Mouse (Mus musculus) yolk sac, embryonic 10.5 days (tissue): ENCODE data around the gene Smap2.
"Not testable (repeated sequence)": the region's sequence is repeated elsewhere in the genome, so short reads cannot be mapped to it uniquely, and the experiment has no call there.

Source experiments
- DNase-seq: peaks from one replicate; pipeline ENCODE4 v3.0.0-alpha.2; 2017; ENCODE audit warnings: low spot score

Smap2 gene

DNA sequence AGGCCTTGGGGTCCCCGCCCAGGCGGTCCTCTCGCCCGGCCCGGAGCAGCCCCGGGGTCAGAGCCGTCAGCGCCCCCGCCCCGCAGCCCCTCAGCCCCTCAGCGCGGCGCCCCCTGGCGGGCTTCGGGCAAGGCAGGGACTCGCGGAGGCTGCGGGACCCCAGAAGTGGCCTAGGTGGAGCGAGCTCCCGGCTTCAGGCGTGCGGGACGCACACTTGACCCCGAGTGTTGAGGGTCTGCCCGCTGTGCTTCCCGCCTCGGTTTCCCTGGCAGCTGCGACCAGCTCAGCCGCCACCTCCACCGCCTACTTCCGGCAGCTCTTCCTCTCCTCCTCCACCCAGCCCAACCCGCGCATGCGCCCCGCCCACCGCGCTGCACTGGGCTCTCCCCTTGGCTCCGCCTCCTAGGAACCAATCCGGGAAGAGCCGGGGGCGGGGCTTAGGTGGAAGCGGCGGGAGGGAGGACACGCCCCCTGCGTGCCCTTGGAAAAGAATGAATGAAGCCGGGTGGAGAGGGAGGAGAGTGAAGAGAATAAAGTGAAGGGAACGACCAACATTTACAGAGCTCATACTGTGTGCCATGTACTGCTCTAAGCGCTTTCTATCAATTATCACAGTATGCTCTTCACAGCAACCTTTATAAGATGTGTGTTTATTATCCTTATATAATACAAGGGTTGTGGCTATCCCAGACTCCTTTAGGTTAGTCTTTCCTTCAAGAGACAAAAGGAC is at the start of gene Smap2:
Gene Smap2, minus strand, starts transcription at position 320 of the 730 bp plus-strand sequence.
- peak; percentile 98 for DNase-seq

DNA sequence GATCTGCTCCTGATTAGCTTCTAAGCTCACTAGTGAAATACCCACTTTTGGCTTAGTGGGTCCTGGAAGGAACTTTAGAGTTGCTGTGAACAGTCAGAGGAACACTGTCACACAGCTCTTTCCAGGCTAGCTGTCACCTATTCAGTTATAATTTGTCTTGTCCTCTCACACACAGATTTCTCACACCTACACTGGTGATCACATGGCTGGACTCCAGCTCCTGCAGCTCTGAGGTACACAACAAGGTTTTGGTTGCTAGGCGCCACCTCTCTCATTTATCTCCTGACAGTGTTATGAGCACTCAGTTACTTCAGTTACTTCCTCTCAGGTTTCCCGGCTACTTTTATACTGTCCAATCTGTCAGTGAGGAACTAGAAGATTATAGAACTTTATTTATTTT is 48.3 kb upstream of the Smap2 start:
- DNase-seq, result no peak

DNA sequence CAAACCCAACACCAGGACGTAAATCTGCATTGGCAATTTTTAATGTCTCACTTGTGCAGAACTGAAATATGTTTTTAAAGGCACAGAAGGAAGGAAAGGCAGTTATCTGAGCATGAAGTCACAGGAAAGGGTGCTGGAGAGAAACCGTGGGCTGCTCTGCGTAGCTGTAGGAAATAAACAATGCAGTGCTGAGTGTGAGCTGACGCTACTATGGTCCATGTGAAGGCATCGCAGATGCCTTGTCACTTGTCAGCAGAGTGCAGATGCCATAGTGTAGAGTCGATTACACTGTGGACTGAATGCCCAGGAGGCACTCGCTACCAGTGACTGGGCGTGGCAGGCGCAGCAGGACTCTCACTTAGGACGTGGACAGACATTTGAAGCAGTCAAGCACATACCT is 42.2 kb upstream of the Smap2 start:
- DNase-seq, result not testable (repeated sequence)

DNA sequence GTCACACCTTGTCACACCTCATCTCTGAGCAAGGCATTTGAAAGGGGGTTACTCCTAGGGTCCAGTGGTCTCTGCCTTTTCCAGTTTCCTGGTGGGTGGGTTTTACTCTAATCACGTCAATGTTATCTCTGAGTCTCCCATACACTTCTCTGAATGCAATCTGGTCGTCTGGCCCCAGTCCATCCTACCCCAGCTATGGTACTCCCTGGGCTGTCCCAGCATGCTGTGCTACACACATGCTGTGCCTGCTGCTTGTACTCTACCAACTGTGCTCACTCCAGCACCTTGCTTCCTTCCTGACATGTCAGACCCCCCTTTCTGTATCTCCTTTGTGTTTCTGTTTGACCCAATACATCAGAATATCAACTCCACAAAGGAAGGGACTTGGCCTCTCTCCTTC is 40.0 kb upstream of the Smap2 start:
- DNase-seq, result no peak

DNA sequence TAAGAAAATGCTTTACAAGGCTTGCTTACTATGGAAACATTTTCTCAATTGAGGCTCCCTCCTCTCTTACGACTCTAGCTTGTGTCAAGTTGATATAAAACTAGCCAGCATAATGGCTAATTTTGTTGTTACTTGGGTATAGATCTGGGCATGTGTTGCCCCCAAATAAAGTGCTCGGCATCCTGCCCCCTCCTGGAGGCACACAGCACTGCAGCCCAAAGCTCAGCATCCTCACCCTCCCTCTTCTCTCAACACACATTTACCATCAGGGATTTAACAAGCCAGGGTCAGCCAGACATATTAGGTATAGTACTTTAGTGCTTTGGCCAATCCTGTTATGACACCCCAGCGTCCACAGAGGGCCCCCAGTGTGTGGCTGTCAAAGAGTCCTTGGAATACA is 39.3 kb upstream of the Smap2 start:
- DNase-seq, result no peak

DNA sequence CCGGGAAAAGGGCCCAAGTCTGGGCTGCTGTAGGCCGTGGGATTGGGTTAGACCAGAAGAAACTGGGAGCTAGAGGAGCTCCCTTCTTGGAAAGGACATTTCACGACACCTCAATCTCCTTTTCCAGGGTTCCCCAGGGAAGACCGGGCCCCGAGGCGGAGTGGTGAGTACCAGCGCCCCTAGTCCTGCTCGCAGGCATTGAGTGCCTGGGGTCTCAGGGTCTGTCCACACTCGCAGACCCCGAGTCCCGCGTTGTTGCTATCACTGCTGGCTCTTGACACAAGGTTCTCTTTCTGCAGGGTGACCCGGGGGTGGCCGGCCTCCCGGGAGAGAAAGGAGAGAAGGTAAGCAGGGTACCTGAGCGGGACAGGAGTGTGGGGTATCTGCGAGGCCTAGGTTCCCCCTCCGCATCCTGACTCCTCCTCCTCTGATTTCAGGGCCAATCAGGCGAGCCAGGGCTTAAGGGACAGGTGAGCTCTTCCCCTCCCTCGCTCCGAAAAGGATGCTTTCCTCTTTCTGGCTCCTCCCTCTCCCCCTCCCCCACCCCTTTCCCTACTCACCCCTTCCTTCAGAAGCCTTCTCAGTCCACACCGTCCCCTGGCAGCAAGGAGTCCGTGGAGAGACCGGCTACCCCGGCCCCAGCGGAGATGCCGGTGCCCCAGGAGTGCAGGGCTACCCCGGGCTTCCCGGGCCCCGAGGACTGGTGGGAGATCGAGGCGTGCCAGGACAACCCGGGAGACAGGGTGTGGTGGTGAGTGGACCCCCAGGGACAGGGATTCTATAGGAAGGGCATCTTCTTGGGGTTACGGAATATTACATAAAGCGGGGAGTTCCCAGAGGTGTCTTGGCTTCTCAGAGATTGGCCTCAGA is 35.6 kb upstream of the Smap2 start:
- no peak for DNase-seq

DNA sequence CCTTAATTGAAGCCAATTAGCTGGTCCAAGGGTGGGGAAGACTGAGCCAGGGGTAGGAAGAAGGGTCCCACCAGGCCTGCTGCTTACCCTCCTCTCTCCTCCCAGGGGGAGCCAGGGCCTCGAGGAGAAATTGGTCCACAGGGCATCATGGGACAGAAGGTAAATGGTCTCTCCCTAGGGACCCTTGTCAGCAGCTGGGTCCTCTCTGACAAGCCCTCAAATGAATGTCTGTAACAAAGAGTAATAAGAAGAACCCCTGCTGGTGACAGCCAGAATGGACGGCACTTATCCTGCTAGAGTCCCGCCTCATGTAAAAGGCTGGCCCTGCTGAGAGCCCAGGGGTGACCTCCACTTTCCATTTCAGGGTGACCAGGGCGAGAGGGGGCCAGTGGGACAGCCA is 34.8 kb upstream of the Smap2 start:
- no peak for DNase-seq

DNA sequence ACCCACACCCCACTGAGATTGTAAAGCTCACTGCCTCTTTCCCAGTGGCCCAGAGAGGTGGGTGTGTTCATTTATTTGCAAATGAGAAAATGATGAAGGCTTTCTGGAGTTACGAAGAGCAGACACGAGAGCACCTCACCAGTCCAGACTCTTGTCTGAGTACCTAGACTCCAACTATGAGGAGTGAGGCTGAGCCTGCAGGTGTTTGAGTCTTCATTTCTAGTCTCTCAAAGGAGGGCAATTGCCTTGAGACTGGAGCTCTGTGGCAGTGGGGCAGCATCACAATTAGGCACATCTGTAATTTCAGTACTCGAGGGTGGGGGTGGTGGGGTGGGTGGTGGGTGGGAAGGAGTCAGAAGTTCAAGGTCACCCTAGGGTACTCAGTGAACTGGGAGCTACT is 25.9 kb upstream of the Smap2 start:
- DNase-seq, result no peak

DNA sequence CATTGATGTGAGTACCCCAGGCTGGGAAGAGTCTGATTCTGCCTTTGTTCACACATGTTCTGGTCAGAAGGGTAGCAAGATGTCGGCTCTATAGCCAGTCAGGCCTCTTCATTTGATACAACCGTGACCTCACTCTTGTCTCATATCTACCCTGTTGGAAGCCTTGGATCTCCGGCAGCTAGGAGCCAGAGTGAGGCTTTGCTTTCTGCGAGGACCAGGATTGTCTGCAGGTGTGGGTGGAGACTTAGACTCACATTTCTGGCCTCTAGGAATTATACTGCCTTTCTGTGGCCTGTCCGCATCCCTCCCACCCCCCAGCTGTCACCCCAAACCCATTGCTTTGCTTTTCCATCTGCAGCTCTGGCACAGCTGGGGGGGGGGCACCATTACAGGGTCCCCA is 25.4 kb upstream of the Smap2 start:
- DNase-seq, result no peak

DNA sequence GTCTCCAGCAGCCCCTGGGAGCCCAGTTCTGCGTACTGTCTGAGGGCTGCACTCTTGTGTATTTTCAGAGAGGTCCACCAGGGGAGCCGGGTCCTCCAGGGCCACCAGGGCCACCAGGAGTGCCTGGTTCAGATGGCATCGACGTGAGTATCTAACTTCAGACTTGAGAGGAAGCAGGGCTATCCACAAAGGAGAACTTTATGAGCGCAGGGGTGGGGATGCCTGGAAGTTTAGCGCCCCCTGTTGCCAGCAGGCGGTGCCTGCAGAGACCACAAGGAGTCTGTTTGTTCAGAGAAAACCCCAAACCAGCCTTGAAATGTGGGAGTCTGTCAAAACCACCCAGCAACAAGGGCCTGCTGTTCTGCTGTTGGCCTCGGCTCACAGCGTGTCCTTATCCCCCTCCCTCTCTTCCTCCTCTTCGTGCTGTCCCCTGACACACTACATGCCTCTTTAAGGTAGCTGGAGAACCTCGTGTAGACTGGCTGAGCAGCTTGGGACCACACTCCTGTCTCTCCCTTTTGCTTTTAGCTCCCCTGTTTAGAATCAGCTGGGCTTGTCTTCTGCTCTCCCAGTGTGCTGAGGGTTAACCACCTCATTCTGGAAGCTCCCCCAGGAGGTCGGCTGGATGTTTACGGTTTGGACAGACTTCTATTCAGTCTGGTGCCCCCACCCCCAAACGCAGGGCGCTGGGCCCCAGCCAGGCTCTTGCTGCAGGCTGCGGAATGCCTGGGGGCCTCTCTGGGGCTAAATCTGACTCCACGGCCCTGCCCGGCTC is 24.0 kb upstream of the Smap2 start:
- DNase-seq, result peak; percentile 60

DNA sequence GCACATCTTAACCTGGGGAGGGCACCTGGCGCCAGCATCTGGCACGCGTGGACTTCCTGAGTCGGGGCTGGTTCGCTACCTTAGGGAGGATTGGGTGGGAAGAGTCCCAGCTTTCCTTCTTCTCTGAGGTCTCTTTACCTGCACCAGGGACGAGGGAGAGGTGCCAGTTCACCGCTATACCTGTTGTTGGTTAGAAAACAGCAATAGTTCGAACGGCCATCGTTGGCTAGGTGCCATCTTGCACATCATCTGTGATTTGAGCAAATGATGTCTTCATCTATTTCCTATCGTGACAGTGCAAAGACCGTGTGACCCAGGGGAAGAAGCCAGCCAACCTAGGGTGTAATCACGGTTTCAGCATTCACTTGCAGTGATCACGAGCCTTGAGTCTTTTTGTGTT is 23.3 kb upstream of the Smap2 start:
- no peak for DNase-seq

DNA sequence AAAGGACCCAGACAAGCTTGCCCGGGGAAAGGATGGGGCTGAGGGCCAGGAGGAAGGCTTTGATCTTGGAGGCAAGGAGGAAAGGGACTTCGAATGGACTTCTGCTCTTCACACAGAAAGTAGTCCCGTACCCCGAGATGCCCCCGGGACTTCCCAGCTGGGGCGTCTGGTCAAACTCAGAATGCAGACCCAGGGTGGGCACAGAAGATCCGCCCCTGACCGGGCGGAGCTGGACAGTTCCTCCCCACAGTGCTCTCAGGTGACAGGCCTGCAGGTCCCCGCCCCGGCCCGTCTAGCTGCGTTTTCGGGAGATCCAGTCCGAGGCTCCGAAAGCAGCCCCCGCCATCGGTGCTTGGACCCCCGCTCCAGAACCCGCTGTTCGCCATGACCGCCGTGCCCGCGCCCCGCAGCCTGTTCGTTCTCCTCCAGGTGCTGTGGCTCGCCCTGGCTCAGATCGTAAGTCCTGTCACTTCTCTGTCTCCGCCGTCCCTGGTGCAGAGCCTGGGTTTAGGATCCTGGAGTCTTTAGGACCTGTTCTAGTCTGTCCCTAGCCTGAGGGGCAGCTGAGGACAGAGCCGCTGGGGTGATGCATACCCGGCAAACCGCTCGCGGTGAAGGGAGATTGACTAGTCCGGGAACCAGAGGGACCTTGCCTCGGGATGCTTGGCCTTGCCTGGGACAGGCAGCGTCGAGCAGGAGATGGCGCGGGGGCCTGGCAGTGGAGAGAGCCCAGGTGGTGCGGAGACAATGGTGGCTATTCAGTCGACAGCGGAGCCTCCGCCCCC is 22.5 kb upstream of the Smap2 start, which contains the start of gene Col9a2:
Gene Col9a2, plus strand, starts transcription at position 55 of the 785 bp plus-strand sequence.
- DNase-seq, result peak; percentile 39

DNA sequence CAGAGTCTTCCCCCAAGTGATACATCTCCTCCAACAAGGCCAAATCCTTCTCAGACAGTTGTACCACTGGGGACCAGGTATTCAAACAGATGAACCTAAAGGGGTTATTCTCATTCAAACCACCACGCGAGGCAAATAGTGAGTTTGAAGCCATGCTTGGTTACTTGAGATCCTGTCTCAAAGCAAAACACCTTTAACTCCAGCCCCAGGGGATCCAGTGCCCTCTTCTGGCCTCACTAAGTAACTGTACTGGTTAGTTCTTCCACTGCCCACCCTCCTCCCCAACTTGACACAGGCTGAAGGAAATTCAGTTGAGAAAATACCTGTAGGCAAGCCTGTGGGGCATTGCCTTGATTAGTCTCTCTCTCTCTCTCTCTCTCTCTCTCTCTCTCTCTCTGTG is 16.0 kb upstream of the Smap2 start:
- no peak for DNase-seq

DNA sequence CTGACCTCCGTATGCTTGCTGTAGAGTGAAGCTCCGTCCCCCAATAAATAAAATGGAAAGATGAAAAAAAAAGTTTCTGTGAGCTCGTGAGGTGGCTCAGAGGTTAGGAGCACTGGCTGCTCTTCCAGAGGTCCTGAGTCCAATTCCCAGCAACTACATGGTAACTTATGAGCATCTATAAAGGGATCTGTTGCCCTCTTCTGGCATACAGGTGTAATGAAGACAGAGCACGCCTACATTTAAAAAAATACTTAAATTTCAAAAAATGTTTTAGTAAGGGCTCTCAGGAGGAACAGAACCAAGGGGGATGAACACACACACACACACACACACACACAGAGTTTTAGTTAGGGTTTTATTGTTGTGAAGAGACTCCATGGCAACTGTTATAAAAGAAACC is 14.4 kb upstream of the Smap2 start:
- no peak for DNase-seq

DNA sequence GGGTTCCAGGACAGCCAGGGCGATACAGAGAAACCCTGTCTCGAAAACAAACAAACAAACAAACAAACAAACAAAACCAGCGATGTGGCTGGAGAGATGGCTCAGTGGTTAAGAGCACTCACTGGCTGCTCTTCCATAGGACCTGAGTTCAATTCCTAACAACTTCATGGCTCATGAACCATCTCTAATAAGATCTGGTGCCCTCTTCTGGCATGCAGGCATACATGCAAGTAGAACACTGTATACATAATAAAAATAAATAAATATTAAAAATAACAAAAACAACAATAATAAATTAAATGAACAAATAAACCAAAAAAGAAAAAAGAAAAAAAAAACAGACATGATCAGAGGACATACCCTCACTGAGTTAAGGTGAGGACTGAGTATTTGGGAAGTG is 12.6 kb upstream of the Smap2 start:
- DNase-seq, result no peak

DNA sequence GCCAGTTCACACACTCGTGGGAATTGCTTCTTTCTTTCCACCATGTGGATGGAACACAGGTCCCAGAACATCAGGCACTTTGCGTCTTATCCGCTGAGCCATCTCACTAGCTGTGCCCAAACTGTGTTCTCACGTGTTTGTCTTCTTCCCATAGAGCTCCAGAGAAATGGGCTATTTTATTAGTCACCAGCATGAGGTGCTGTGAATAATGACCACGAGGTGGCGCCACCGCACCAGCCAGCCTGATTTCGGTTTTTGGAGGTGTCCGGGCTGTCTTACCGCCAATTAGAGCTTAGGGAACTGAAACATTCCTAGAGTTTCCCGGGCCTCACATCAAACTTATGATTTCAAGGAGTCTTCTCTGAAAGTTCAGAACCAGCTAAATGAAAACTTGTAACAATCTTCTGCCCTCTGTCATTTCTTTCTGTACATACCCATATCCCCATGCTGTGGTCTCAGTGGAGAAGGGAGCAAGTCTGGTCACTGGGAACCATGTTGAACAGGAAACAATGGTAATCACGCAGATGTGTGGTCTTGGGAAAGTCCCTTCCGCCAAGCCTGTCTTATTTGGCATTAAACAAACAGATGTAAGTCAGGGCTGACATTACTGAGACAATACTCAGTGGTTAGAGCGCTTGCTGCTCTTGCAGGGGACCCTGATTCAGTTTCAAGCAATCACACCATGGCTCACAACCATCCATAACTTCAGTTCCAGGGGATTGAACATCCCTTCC is 11.8 kb upstream of the Smap2 start:
- no peak for DNase-seq

DNA sequence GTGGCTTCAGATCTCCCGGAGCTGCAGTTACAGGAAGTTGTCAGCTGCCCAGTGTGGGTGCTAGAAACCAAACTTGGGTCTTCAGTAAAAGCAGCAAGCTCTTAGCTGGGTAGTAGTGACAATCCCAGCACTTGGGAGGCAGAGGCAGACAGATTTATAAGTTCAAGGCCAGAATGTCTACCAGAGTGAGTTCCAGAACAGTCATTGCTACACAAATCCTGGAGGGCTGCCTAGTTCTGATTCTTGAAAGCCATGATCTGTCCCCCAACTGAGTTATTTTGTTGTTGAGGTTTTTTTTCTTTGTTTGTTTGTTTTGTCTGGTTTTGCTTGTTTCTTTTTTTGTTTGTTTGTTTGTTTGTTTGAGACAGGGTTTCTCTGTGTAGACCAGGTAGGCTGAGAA is 11.1 kb upstream of the Smap2 start:
- no peak for DNase-seq

DNA sequence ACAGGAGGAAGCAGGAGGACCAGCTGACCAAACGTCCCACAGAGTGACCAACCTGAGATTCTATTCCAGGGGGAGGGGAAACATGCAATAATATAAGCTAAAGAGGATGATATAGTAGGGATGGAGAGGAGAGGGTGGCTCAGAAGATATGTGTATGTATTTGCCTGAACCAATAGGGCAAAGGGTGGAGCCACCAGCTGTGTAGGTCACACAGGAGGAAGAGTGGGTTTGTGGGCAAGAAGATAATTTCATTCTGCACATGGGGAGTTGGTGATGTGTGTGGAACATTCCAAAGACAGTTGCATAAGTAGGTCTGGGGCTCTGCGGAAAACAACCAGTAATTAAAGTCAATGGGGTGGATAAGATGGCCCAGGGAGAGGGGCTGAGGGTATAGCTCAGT is 8.6 kb upstream of the Smap2 start:
- DNase-seq, result no peak

DNA sequence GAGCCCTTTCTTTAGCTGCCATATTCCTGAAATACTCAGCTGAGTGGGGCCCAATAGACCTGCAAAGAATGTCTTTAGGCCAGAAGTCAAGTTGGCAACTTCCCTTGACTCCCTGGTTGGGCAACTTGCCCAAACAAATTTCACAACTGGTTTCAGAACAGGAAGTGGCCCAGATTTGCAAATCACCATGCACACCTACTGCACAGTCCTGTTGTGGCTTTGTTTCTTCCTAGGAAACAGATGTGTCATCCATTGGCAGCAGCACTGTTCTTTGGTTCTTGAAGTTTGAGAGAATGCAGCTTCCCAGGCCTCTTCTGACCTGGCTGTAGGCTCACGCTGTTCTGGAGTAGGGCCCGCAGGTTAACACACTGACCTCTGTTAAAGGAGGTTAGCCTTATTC is 6.9 kb upstream of the Smap2 start:
- DNase-seq, result no peak

DNA sequence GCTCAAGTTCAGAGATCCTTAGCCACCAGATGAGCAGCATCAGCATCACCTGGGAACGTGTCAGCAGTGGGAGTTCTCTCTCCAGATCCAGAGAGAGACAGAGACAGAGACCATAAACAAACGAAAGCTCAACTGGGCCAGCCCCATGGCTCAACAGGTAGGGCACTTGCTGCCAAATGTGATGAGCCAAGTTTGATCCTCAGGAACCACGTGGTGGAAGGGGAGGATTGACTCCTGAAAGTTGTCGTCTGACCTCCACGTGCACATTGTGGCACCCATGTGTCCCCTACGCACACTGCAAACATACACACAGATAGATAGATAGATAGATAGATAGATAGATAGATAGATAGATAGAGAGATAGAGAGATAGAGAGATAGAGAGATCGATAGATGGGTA is 6.4 kb upstream of the Smap2 start:
- DNase-seq, result no peak

DNA sequence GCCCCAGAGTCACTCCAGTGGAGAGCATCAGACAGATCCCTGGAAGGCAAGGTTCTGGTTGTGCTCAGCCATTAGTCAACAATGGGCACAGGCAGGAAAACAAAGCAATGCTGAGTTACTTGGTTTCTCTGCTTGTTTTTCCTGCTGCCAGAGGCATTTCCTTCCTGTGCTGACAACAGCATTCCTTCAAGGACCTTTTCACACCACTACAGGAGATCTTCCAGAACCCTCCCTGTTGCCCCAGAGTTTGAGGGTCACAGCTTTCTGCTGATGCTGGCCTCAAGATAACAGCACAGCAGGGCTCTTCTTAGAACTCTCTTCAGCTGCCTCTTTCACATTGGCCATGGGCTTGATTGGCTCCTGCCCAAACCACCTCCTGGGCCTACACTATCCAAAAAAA is 4.9 kb upstream of the Smap2 start:
- DNase-seq, result peak; percentile 80
